22 mouse cellular contexts compared by ENCODE assay signal in genomic region chr6:140696192-140696879, GRCm38 (mm10). TPM values are rescaled to one million over a fixed set of nuclear protein-coding genes. Genes with fewer than 3 reads are reported as not detected.
DNase-seq lines count a peak whose midpoint lies in the region; ATAC-seq lines count a peak whose summit lies in the region.
"Had no signal": no experiment of that assay in that cellular context is flagged by ENCODE, and none has a peak within 500 bp of the region (broad histone marks: within the 10 kb centered on the region; RNA-seq: fewer than 3 reads in every experiment).

No protein-coding gene starts in this region.

- H3K27ac ChIP-seq in forebrain, embryonic 15.5 days (replicated peaks): no peak overlapping the region
- H3K27ac ChIP-seq in forebrain, embryonic 10.5 days: no peak overlapping the region
- H3K27ac ChIP-seq in hindbrain, embryonic 15.5 days (replicated peaks): peak overlapping the region; percentile 57; the same call in 1 of the 2 replicates
- H3K27ac ChIP-seq: liver, embryonic 14.5 days; stomach, embryonic 15.5 days had no signal

- H3K4me3 ChIP-seq in forebrain, embryonic 15.5 days: no peak overlapping the region
- H3K4me3 ChIP-seq in forebrain, embryonic 10.5 days: no peak overlapping the region
- no peak overlapping the region for H3K4me3 ChIP-seq in hindbrain, embryonic 15.5 days
- H3K4me3 ChIP-seq: megakaryocyte, embryonic 14.5 days; stomach, embryonic 15.5 days had no signal

- H3K4me1 ChIP-seq in forebrain, embryonic 15.5 days: peaks cover 10% of the 10 kb centered on the region
- H3K4me1 ChIP-seq in forebrain, embryonic 10.5 days: no peaks in the 10 kb centered on the region
- H3K4me1 ChIP-seq in hindbrain, embryonic 15.5 days (replicated peaks): peaks cover 11% of the 10 kb centered on the region
- H3K4me1 ChIP-seq: megakaryocyte, embryonic 14.5 days; stomach, embryonic 15.5 days had no signal

- no peaks in the 10 kb centered on the region for H3K36me3 ChIP-seq in forebrain, embryonic 15.5 days
- no peaks in the 10 kb centered on the region for H3K36me3 ChIP-seq in forebrain, embryonic 10.5 days (replicated peaks)
- no peaks in the 10 kb centered on the region for H3K36me3 ChIP-seq in hindbrain, embryonic 15.5 days
- H3K36me3 ChIP-seq: stomach, embryonic 15.5 days had no signal

- H3K4me2 ChIP-seq in forebrain, embryonic 15.5 days (replicated peaks): no peak overlapping the region
- peak overlapping the region; percentile 14; the same call in 1 of the 2 replicates for H3K4me2 ChIP-seq in hindbrain, embryonic 15.5 days
- H3K4me2 ChIP-seq: stomach, embryonic 15.5 days had no signal

- WGBS in forebrain, embryonic 15.5 days: 57% methylated on average over 12 of the region's 12 CpGs
- WGBS in forebrain, embryonic 10.5 days: 84% methylated on average over 12 of the region's 12 CpGs
- WGBS in hindbrain, embryonic 15.5 days: 44% methylated on average over 12 of the region's 12 CpGs

- no peak for DNase-seq in forebrain, embryonic 10.5 days (ENCODE audit: extremely low spot score, low spot score)
- peak; percentile 33 for DNase-seq in layer of hippocampus, adult 9-11 months
- no peak for DNase-seq in layer of hippocampus, postnatal 10 days (ENCODE audit: low spot score in 2 of 2)
- peak; percentile 41 for DNase-seq in telencephalon, adult 2 months (ENCODE audit: low read depth, low spot score)
- DNase-seq in T-cell, adult 2 months (ENCODE audit: low spot score): no peak
- DNase-seq: cerebellum, adult 11-12 months; heart, adult 11 months; kidney, adult 9 months; lung, postnatal 10 days; right cerebral cortex, adult 18-20 months; spleen, adult 18-20 months; thymus, postnatal 14 days had no signal

- H3K9ac ChIP-seq in forebrain, embryonic 15.5 days (replicated peaks): no peak overlapping the region
- no peak overlapping the region for H3K9ac ChIP-seq in hindbrain, embryonic 15.5 days
- H3K9ac ChIP-seq: liver, embryonic 14.5 days; stomach, embryonic 15.5 days had no signal

- H3K27me3 ChIP-seq in forebrain, embryonic 15.5 days: no peaks in the 10 kb centered on the region
- H3K27me3 ChIP-seq in forebrain, embryonic 10.5 days (ENCODE audit: poor library complexity, severe bottlenecking): no peaks in the 10 kb centered on the region
- H3K27me3 ChIP-seq in hindbrain, embryonic 15.5 days: no peaks in the 10 kb centered on the region
- H3K27me3 ChIP-seq: megakaryocyte, embryonic 14.5 days; stomach, embryonic 15.5 days had no signal

- H3K9me3 ChIP-seq in forebrain, embryonic 15.5 days: no peaks in the 10 kb centered on the region
- no peaks in the 10 kb centered on the region for H3K9me3 ChIP-seq in forebrain, embryonic 10.5 days
- H3K9me3 ChIP-seq in hindbrain, embryonic 15.5 days: no peaks in the 10 kb centered on the region
- H3K9me3 ChIP-seq: stomach, embryonic 15.5 days had no signal

- peak; percentile 69 for ATAC-seq in forebrain, embryonic 15.5 days (replicated peaks)
- peak; percentile 52; the same call in 1 of the 2 replicates for ATAC-seq in hindbrain, embryonic 15.5 days (ENCODE audit: low FRiP score, low read depth)

RNA-seq across cellular contexts. Expression of gene Gm11077, which starts 32.7 kb away (rescaled TPM):
- not detected in 2 replicates for polyA plus RNA-seq in forebrain, embryonic 15.5 days (2015; fragmentation: Nextera tagmentation; extraction: Ambion mirVana)
- not detected in 2 replicates for polyA plus RNA-seq in forebrain, embryonic 10.5 days (2016; fragmentation: Nextera tagmentation; extraction: Ambion mirVana)
- total RNA-seq in layer of hippocampus, postnatal 10 days (2021): not detected
- not detected in 2 replicates for polyA plus RNA-seq in hindbrain, embryonic 15.5 days (2015; fragmentation: Nextera tagmentation; extraction: Ambion mirVana)
- total RNA-seq: common myeloid progenitor, adult 5-6 weeks; left cerebral cortex, postnatal 14 days; monocyte, adult 5-6 weeks had no signal
- polyA plus RNA-seq: heart, embryonic 16.5 days; large intestine, adult 2 months; liver, embryonic 14.5 days; stomach, embryonic 15.5 days had no signal

Comparison
In these comparisons a context has a peak if more than half of its experiments do, and no peak if none do; other contexts are left out.
1. DNase-seq: peak in layer of hippocampus, adult 9-11 months (single experiment) and telencephalon, adult 2 months (single experiment); none in forebrain, embryonic 10.5 days (single experiment), layer of hippocampus, postnatal 10 days (0 of 2) and T-cell, adult 2 months (single experiment).